Mouse (Mus musculus) WW6 (cell line): ENCODE data around the gene Rai14.

Source experiments
- DNase-seq: peaks from one replicate; pipeline ENCODE4 v3.0.0-alpha.2; 2013; ENCODE audit warnings: low read depth, low spot score

The Rai14 gene

GRCm38 (mm10) chr15:10652931-10653475 is 61.4 kb downstream of the Rai14 start:
- no peak for DNase-seq

GRCm38 (mm10) chr15:10648372-10649109 is 65.9 kb downstream of the Rai14 start:
- DNase-seq = no peak

GRCm38 (mm10) chr15:10646297-10646696 is 68.1 kb downstream of the Rai14 start:
- DNase-seq = no peak

- no peak for DNase-seq
These were observed 69.3 kb downstream of the Rai14 start for GRCm38 (mm10) chr15:10645101-10645500.

- DNase-seq = no peak
These were observed 70.6 kb downstream of the Rai14 start for GRCm38 (mm10) chr15:10643819-10644218.

- no peak for DNase-seq
These were observed 71.2 kb downstream of the Rai14 start for GRCm38 (mm10) chr15:10643224-10643623.

GRCm38 (mm10) chr15:10642419-10642818 is 72.0 kb downstream of the Rai14 start:
- no peak for DNase-seq

- no peak for DNase-seq
These were observed 73.7 kb downstream of the Rai14 start for GRCm38 (mm10) chr15:10640721-10641120.

GRCm38 (mm10) chr15:10637251-10637793 is 77.1 kb downstream of the Rai14 start:
- DNase-seq = no peak

GRCm38 (mm10) chr15:10636844-10637243 is 77.6 kb downstream of the Rai14 start:
- no peak for DNase-seq

GRCm38 (mm10) chr15:10635121-10635520 is 79.3 kb downstream of the Rai14 start:
- no peak for DNase-seq

GRCm38 (mm10) chr15:10634176-10634575 is 80.2 kb downstream of the Rai14 start:
- DNase-seq = no peak

GRCm38 (mm10) chr15:10633381-10633780 is 81.0 kb downstream of the Rai14 start:
- DNase-seq = no peak

- no peak for DNase-seq
These were observed 81.8 kb downstream of the Rai14 start for GRCm38 (mm10) chr15:10632581-10632980.

- no peak for DNase-seq
These were observed 82.4 kb downstream of the Rai14 start for GRCm38 (mm10) chr15:10632060-10632459.

- DNase-seq = no peak
These were observed 82.9 kb downstream of the Rai14 start for GRCm38 (mm10) chr15:10631541-10631940.

GRCm38 (mm10) chr15:10628980-10629346 is 85.5 kb downstream of the Rai14 start:
- DNase-seq = no peak

GRCm38 (mm10) chr15:10628131-10628979 is 86.1 kb downstream of the Rai14 start:
- no peak for DNase-seq

- no peak for DNase-seq
These were observed 90.7 kb downstream of the Rai14 start for GRCm38 (mm10) chr15:10623571-10624227.

- no peak for DNase-seq
These were observed 93.2 kb downstream of the Rai14 start for GRCm38 (mm10) chr15:10621194-10621593.

- no peak for DNase-seq
These were observed 94.7 kb downstream of the Rai14 start for GRCm38 (mm10) chr15:10619678-10620077.

- no peak for DNase-seq
These were observed 96.1 kb downstream of the Rai14 start for GRCm38 (mm10) chr15:10618276-10618675.
